Mouse (Mus musculus): ENCODE measurements around the gene Mtcl1.

Mtcl1 gene

GRCm38 (mm10) chr17:66449460-66450341 is at the start of gene Mtcl1:
Gene Mtcl1, minus strand, starts transcription at chr17:66449750.
- DNase-seq (ENCODE audit: low spot score in 2 of 2): peak; percentile 65 to 82

GRCm38 (mm10) chr17:66498598-66498997 is 49.0 kb upstream of the Mtcl1 start:
- DNase-seq (ENCODE audit: low spot score in 2 of 2): no peak

- no peak for DNase-seq (ENCODE audit: low spot score in 2 of 2)
These were observed 47.0 kb upstream of the Mtcl1 start for GRCm38 (mm10) chr17:66496589-66496988.

GRCm38 (mm10) chr17:66490022-66490601 is 40.6 kb upstream of the Mtcl1 start:
- peak; percentile 49 to 79 for DNase-seq (ENCODE audit: low spot score in 2 of 2)

GRCm38 (mm10) chr17:66486576-66486975 is 37.0 kb upstream of the Mtcl1 start:
- DNase-seq (ENCODE audit: low spot score in 2 of 2): no peak

GRCm38 (mm10) chr17:66485742-66486141 is 36.2 kb upstream of the Mtcl1 start:
- DNase-seq (ENCODE audit: low spot score in 2 of 2): peak; percentile 30 to 85

GRCm38 (mm10) chr17:66484965-66485364 is 35.4 kb upstream of the Mtcl1 start:
- no peak for DNase-seq (ENCODE audit: low spot score in 2 of 2)

- DNase-seq (ENCODE audit: low spot score in 2 of 2): no peak
These were observed 34.3 kb upstream of the Mtcl1 start for GRCm38 (mm10) chr17:66483651-66484454.

GRCm38 (mm10) chr17:66481295-66481694 is 31.7 kb upstream of the Mtcl1 start:
- DNase-seq (ENCODE audit: low spot score in 2 of 2): no peak

- no peak for DNase-seq (ENCODE audit: low spot score in 2 of 2)
These were observed 31.1 kb upstream of the Mtcl1 start for GRCm38 (mm10) chr17:66480491-66481278.

GRCm38 (mm10) chr17:66479813-66480490 is 30.4 kb upstream of the Mtcl1 start:
- no peak for DNase-seq (ENCODE audit: low spot score in 2 of 2)

- DNase-seq (ENCODE audit: low spot score in 2 of 2): peak; percentile 42 to 62
These were observed 29.8 kb upstream of the Mtcl1 start for GRCm38 (mm10) chr17:66479311-66479710.

- DNase-seq (ENCODE audit: low spot score in 2 of 2): no peak
These were observed 23.7 kb upstream of the Mtcl1 start for GRCm38 (mm10) chr17:66473205-66473604.

GRCm38 (mm10) chr17:66471775-66472174 is 22.2 kb upstream of the Mtcl1 start:
- DNase-seq (ENCODE audit: low spot score in 2 of 2): no peak

GRCm38 (mm10) chr17:66471252-66471651 is 21.7 kb upstream of the Mtcl1 start:
- DNase-seq (ENCODE audit: low spot score in 2 of 2): no peak

- no peak for DNase-seq (ENCODE audit: low spot score in 2 of 2)
These were observed 20.5 kb upstream of the Mtcl1 start for GRCm38 (mm10) chr17:66470020-66470419.

- DNase-seq (ENCODE audit: low spot score in 2 of 2): no peak
These were observed 7.7 kb upstream of the Mtcl1 start for GRCm38 (mm10) chr17:66457278-66457677.

GRCm38 (mm10) chr17:66451143-66451542 is 1.6 kb upstream of the Mtcl1 start:
- DNase-seq (ENCODE audit: low spot score in 2 of 2): peak in 1 of 2 experiments; percentile 90

GRCm38 (mm10) chr17:66450526-66451070 is 1.0 kb upstream of the Mtcl1 start:
- DNase-seq (ENCODE audit: low spot score in 2 of 2): no peak

Data from left cerebral cortex, adult 9 months (tissue).